Mouse (Mus musculus) neural tube, embryonic 12.5 days (tissue): ENCODE data around the gene 1700018B08Rik. TPM values are rescaled to one million over a fixed set of nuclear protein-coding genes. Genes with fewer than 3 reads are reported as not detected.
A peak's percentile ranks its signal among the peaks of the same experiment; 100 is the strongest.

Source experiments
- ATAC-seq: fragments of 200-750 bp; cut with Nextera tagmentation; 2 replicates; pipeline ENCODE4 v1.8.0; 2017; ENCODE audit warnings: low read depth, mild to moderate bottlenecking, moderate TSS enrichment, moderate library complexity; ENCODE audit not compliant: low FRiP score
- H3K27ac ChIP-seq: fragments of 300-500 bp; sonication (generic); 2 replicates; pipeline ENCODE4 v1.5.1; 2016
- H3K27me3 ChIP-seq: fragments of 300-500 bp; sonication (generic); replicated peaks from 2 replicates; pipeline ENCODE4 v1.6.1; 2016; ENCODE audit warnings: mild to moderate bottlenecking
- H3K36me3 ChIP-seq: fragments of 300-500 bp; sonication (generic); 2 replicates; pipeline ENCODE4 v1.6.1; 2016; ENCODE audit warnings: mild to moderate bottlenecking
- H3K4me1 ChIP-seq: fragments of 300-500 bp; sonication (generic); 2 replicates; pipeline ENCODE4 v1.6.1; 2016
- H3K4me2 ChIP-seq: fragments of 300-500 bp; sonication (generic); replicated peaks from 2 replicates; pipeline ENCODE4 v1.6.1; 2016; ENCODE audit warnings: mild to moderate bottlenecking
- H3K4me3 ChIP-seq: fragments of 300-500 bp; sonication (generic); 2 replicates; pipeline ENCODE4 v1.5.1; 2016
- H3K9ac ChIP-seq: fragments of 300-500 bp; sonication (generic); 2 replicates; pipeline ENCODE4 v1.6.1; 2016; ENCODE audit warnings: mild to moderate bottlenecking
- H3K9me3 ChIP-seq: fragments of 300-500 bp; sonication (generic); 2 replicates; pipeline ENCODE4 v1.6.1; 2016; ENCODE audit warnings: mild to moderate bottlenecking
- WGBS: fragments of 180-500 bp; shearing (Covaris S2); methylation state at CpG from one replicate; pipeline ENCODE4 v1.1.7; 2016; 5-methylcytosine and 5-hydroxymethylcytosine counted together
- polyA plus RNA-seq: library from polyadenylated mRNA; unstranded; fragments of >200 nt; fragmentation: Nextera tagmentation; extraction: Ambion mirVana; gene quantifications from 2 replicates; pipeline ENCODE4 v1.2.1, GENCODE M21; 2016

1700018B08Rik gene
- polyA plus RNA-seq, 1 experiment from 2014 or later, result not detected

DNA sequence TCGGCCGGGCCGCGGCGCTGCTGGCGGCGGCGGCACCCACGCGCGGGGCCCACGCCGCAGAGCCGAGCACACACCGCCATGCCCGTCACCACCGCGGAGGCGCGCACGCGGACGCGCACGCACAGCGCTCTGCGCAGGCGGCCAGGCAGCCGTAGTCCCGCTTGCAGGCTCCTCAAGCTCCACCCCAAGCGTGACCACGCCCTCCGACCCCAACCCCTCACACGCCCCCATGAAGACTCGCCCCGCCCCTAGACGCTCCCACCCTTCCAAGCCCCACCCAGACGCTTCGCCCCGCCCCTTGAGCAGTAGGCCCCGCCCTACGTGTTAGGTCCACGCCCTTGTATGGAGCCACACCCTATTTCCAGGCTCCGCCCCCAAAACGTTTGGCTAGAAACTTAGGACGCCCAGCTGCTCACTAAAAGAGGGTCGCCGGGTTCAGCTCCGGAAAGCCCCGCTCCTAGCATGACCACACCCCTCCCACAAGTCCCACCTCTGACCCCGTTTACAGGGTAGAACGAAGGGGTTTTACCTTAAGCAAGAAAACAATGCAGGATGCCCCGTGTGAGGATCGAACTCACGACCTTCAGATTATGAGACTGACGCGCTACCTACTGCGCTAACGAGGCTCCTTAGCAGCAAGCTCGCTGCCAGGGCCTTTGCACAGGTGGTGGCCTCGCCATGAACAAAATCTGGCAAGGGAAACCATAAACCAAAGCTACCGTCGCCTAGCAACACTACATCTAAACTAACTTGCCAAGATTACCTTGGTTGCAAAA lies 34.7 kb upstream of the 1700018B08Rik start, which contains the start of gene Fbxo31:
Fbxo31 (minus strand) TSS at position 131 of the 776 bp plus-strand sequence.
- Histone ChIP-seq H3K27me3 (no peaks in the 10 kb centered on the region), H3K9me3 (no peaks in the 10 kb centered on the region), H3K27ac (no peak within 1 kb of the TSS), H3K9ac (peak within 1 kb of the TSS; percentile 85), H3K4me1 (peaks cover 32% of the 10 kb centered on the region), H3K4me3 (peak within 1 kb of the TSS; percentile 79), H3K4me2 (peak within 1 kb of the TSS; percentile 86), H3K36me3 (no peaks in the 10 kb centered on the region)
- 1% methylated on average over 59 of the region's 63 CpGs for WGBS
- peak; percentile 92 for ATAC-seq

DNA sequence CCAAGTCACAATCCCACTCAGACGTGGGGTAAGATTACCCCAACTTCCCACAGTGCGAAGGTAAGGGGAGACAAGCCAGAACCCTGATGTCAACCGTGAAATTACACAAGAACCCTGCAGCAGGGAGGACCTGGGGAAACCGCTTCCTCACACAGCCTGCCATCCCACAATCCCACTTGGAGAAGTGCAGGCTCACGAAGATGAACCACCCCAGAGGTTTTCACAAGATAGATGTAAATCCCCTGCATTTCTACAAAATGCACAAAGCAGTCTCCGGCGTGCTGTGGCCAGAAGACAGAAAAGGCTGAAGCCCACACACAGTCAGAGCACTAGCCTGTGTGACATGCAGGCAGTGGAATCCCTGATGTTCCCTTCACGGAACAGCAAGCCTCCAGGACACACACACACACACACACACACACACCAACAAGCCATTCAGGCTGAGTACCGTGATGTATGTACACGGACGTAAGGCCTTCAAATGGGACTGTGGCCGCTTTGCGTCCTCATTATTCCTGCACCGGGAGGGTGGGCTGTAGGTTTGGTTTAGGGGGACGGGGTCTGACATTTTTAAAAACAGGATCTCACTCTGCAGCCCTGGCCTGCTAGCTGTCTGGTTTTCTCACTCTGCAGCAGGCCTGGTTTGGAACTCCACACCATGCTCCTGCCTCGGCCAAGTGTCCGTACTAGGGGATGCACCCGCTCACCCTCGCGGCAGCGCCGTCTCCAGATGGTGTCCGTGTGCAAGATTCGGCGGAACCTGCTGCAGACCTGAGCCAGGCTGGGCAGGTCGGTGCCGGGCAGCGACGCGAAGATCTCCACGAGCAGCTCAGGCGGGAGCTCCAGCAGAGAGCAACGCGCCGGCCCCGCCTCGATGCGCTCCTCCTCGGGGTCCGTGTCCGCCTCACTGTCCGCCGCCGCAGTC lies 33.9 kb upstream of the 1700018B08Rik start:
- Histone ChIP-seq H3K9me3 (no peaks in the 10 kb centered on the region), H3K9ac (peak overlapping the region; percentile 85), H3K4me3 (peak overlapping the region; percentile 79), H3K27ac (no peak overlapping the region), H3K36me3 (no peaks in the 10 kb centered on the region), H3K4me2 (peak overlapping the region; percentile 86), H3K4me1 (peaks cover 38% of the 10 kb centered on the region), H3K27me3 (no peaks in the 10 kb centered on the region)
- peak; percentile 71 for ATAC-seq
- WGBS, result 2% methylated on average over 44 of the region's 44 CpGs

DNA sequence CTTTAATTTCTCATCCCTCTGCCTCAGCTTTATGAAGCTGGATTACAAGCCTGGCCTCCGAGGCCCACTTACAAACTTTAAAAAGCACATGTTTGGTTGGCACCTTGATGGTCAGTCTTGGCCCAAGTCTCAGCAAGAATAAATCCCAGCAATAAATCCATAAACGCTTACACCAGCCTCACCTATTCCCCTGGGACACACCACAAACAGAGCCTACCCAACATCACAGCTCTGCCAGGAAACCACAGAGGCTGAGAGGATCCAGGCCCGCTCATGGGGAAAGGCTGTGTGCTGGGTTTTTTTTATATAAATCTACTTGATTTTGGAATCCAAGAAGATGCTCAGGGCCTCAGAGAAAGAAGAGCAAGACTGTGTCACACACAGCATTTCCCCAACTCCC lies 31.5 kb upstream of the 1700018B08Rik start:
- Histone ChIP-seq H3K27ac (no peak overlapping the region), H3K4me1 (peaks cover 39% of the 10 kb centered on the region), H3K9me3 (no peaks in the 10 kb centered on the region), H3K36me3 (no peaks in the 10 kb centered on the region), H3K4me3 (no peak overlapping the region), H3K9ac (no peak overlapping the region), H3K27me3 (no peaks in the 10 kb centered on the region), H3K4me2 (peak overlapping the region; percentile 2; the same call in 1 of the 2 replicates)
- WGBS, result 79% methylated on average over 3 of the region's 3 CpGs
- ATAC-seq, result no peak

DNA sequence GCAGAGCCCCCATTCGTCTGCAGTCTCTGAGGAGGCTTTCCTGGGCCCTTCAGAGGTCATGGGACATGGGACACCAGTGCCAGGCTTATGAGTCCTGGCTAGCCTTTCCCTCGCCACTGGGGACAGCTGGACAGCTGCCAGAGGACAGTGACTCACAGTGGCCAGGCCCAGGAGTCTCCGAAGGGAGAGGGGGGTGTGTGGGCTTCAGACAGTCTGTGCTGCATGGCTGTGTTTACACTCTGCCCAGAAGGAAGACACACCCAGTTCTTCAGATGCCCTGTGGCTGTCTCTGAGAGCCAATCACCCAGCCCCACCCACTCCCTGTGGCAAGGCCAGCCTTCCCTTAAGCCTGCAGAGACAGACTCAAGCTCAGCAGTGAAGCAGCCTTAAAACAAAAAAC lies 29.2 kb upstream of the 1700018B08Rik start:
- no peaks in the 10 kb centered on the region for H3K36me3 ChIP-seq
- WGBS, result 42% methylated on average over 3 of the region's 3 CpGs
- H3K9ac ChIP-seq, result no peak overlapping the region
- H3K27ac ChIP-seq, result no peak overlapping the region
- peaks cover 43% of the 10 kb centered on the region for H3K4me1 ChIP-seq
- ATAC-seq, result no peak
- no peaks in the 10 kb centered on the region for H3K27me3 ChIP-seq
- no peak overlapping the region for H3K4me3 ChIP-seq
- H3K4me2 ChIP-seq, result no peak overlapping the region
- no peaks in the 10 kb centered on the region for H3K9me3 ChIP-seq

DNA sequence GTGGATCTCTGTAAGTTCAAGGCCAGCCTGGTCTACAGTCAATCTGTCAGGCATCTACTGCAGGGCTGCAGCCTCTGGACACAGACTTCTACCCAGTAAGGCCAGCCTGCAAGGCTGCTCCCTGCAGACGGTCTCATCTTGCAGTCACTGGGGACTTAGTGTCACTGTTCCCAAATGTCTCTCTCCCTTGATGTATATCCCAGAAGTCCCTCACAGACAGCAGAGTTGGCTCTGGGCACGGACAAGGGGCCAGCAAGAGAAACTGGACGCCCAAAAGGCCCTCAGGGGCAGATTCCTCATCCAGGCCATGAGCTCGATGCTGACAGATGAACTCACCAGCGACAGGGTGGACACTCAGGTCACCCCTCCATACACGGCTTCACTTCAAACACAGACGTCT lies 28.0 kb upstream of the 1700018B08Rik start:
- ATAC-seq, result no peak
- Histone ChIP-seq H3K4me3 (no peak overlapping the region), H3K4me1 (peaks cover 44% of the 10 kb centered on the region), H3K27ac (no peak overlapping the region), H3K27me3 (no peaks in the 10 kb centered on the region), H3K9ac (no peak overlapping the region), H3K4me2 (no peak overlapping the region), H3K36me3 (no peaks in the 10 kb centered on the region), H3K9me3 (no peaks in the 10 kb centered on the region)
- WGBS, result 78% methylated on average over 7 of the region's 7 CpGs

DNA sequence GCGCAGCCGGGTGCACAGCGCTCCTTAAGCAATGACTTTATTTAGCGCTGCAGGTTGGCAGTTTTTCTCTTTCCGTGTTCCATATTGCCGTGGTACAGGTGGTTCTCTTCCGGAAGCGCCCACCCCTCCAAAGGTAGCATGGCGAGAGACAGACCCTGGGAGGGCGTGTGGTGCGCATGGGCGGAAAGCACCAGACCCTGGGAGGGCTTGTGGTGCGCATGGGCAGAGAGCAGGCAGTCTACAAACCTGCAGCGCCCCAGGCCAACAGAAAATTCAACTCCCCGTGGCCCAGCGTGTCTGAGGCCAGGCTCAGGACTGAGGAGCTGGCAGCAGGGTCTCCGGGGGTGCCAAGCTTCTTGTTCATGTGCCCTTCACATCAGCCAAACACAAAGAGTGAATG lies 26.7 kb upstream of the 1700018B08Rik start:
- no peak for ATAC-seq
- no peaks in the 10 kb centered on the region for H3K9me3 ChIP-seq
- 87% methylated on average over 17 of the region's 17 CpGs for WGBS
- peaks cover 32% of the 10 kb centered on the region for H3K4me1 ChIP-seq
- H3K36me3 ChIP-seq, result no peaks in the 10 kb centered on the region
- no peak overlapping the region for H3K4me3 ChIP-seq
- no peak overlapping the region for H3K27ac ChIP-seq
- no peak overlapping the region for H3K4me2 ChIP-seq
- H3K27me3 ChIP-seq, result no peaks in the 10 kb centered on the region
- H3K9ac ChIP-seq, result no peak overlapping the region

DNA sequence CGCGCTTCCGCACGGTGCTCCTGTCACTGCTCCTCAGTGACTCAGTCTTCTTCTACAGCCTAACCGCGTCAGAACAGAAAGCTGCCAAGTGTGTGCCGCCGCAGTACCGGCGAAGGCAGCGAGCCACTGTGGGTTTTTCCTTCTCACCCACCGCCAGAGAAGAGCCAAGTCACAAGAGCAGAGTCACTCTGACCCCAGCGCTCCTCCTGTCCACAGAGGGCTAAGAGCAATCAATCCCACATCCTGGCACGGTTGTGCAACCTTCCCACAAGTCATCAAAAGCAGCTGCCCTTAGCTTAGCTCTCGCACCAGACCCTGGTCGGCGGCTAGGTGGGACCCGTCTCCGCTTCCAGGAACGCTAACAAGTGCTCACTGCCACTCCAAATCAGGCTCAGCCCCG lies 26.2 kb upstream of the 1700018B08Rik start:
- Histone ChIP-seq H3K4me3 (no peak overlapping the region), H3K36me3 (no peaks in the 10 kb centered on the region), H3K27me3 (no peaks in the 10 kb centered on the region), H3K4me2 (no peak overlapping the region), H3K9ac (no peak overlapping the region), H3K9me3 (no peaks in the 10 kb centered on the region), H3K4me1 (peaks cover 32% of the 10 kb centered on the region), H3K27ac (no peak overlapping the region)
- 87% methylated on average over 21 of the region's 21 CpGs for WGBS
- no peak for ATAC-seq

DNA sequence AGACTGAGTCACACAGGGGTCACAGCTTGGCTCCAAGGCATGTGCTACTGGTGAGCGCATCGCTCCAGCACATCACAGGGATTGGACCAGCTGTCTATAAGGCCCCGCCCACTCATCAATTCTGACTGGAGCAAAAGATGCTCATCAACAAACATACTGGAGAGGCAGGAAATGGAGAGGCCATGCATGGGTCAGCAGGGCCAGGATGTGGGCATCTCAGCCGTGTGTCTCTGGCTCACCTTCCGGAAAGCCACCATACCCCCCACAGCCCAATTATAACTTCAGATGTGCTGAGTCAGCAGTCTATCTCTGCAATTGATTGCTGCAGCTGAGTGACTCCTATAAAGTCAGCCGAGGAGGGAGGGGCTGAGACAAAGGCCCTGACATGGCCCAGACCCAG lies 24.2 kb upstream of the 1700018B08Rik start:
- 66% methylated on average over 6 of the region's 6 CpGs for WGBS
- no peak for ATAC-seq
- Histone ChIP-seq H3K27me3 (no peaks in the 10 kb centered on the region), H3K27ac (no peak overlapping the region), H3K9ac (no peak overlapping the region), H3K9me3 (no peaks in the 10 kb centered on the region), H3K4me3 (no peak overlapping the region), H3K36me3 (no peaks in the 10 kb centered on the region), H3K4me2 (no peak overlapping the region), H3K4me1 (peaks cover 21% of the 10 kb centered on the region)

DNA sequence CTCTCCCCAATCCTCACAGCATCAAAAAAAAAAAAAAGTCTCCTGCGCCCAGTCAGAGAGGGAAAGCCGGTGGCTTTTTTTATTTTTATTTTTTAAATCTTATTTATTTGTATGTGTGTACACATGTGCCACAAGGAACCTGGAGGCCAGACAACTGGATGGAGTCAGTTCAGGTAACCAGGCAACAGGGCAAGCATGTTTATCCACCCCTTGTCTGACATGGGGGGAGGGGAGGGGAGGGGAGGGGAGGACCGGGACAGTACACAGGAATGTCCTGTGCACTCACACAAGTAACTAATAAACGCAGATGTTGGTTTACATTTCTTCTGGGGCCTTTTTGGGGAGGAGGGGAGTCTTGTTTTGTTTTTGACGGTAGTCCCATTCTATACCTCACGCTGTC lies 19.6 kb upstream of the 1700018B08Rik start:
- Histone ChIP-seq H3K4me3 (no peak overlapping the region), H3K27me3 (no peaks in the 10 kb centered on the region), H3K36me3 (peaks cover 16% of the 10 kb centered on the region), H3K9ac (no peak overlapping the region), H3K4me2 (no peak overlapping the region), H3K27ac (no peak overlapping the region), H3K4me1 (peaks cover 20% of the 10 kb centered on the region), H3K9me3 (no peaks in the 10 kb centered on the region)
- WGBS, result 75% methylated on average over 6 of the region's 6 CpGs
- no peak for ATAC-seq

DNA sequence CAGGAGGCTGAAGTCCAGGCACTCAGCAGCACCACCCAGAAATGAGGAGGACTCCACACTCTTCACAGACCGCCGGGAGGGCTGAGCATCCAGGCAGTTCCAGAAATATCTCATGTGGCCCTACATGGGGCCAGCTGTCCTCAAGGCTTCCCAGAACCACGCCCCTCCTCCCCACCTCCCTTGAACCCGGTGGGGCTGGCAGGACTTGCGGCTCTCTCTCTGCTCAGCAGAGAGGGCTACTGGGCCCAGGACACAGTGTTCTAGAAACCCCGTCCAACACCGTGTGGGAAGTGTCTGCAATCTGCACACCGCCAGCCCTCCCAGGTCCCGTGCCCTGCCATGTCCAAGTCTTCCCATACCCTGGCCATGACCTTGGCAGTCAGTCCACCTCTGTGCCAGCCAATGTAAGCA lies 18.8 kb upstream of the 1700018B08Rik start:
- H3K4me3 ChIP-seq, result no peak overlapping the region
- H3K4me1 ChIP-seq, result peaks cover 13% of the 10 kb centered on the region
- H3K27me3 ChIP-seq, result no peaks in the 10 kb centered on the region
- ATAC-seq, result no peak
- no peak overlapping the region for H3K27ac ChIP-seq
- H3K9me3 ChIP-seq, result no peaks in the 10 kb centered on the region
- H3K9ac ChIP-seq, result no peak overlapping the region
- peaks cover 22% of the 10 kb centered on the region for H3K36me3 ChIP-seq
- H3K4me2 ChIP-seq, result no peak overlapping the region
- 83% methylated on average over 9 of the region's 9 CpGs for WGBS

DNA sequence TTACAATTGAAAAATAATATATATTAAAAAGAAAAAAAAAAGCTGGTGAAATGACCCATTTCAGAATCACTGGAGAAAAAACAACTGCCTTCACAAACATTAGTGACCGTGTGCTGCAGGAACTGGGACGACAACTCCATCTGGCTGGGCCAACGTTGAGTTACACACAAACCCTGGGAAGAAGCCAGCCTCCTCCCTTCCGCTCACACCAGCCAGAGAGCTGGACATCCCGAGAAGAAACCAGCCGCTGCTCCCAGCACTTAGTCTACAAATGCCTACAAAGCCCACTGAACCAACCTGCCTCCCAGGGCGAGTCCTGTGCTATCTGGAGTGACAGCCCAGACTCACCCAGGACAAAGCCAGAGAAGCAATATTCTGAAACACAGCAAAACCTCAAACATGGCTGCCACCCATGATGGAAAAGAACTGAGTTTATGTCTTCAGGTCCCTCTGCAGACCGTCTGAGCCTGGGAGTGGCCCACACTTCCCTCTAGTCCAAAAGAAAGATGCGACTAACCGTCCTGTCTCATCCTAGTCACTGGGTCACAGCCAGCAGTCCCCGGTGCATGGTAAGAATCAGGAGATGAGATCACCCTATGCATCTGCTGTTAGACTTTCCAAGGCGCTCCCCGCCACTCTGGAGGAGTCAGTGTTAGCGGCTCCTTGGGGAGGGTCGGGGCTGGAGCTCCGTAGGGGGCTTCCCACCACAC lies 17.7 kb upstream of the 1700018B08Rik start:
- Histone ChIP-seq H3K4me1 (peaks cover 5% of the 10 kb centered on the region; the same call in 1 of the 2 replicates), H3K27ac (no peak overlapping the region), H3K4me3 (no peak overlapping the region), H3K9me3 (no peaks in the 10 kb centered on the region), H3K9ac (no peak overlapping the region), H3K36me3 (peaks cover 22% of the 10 kb centered on the region), H3K4me2 (no peak overlapping the region), H3K27me3 (no peaks in the 10 kb centered on the region)
- 83% methylated on average over 16 of the region's 16 CpGs for WGBS
- no peak for ATAC-seq
